Mouse (Mus musculus) neural tube, embryonic 13.5 days (tissue): ENCODE measurements around the gene Car5b. TPM values are rescaled to one million over a fixed set of nuclear protein-coding genes. Genes with fewer than 3 reads are reported as not detected.

Experiments used
- ATAC-seq: fragments of 200-750 bp; cut with Nextera tagmentation; 2 replicates; pipeline ENCODE4 v1.8.0; 2017; ENCODE audit warnings: low read depth, mild to moderate bottlenecking, moderate TSS enrichment, moderate library complexity
- H3K27ac ChIP-seq: fragments of 300-500 bp; sonication (generic); replicated peaks from 2 replicates; pipeline ENCODE4 v1.5.1; 2015; ENCODE audit warnings: moderate library complexity, mild to moderate bottlenecking, inconsistent platforms
- H3K27me3 ChIP-seq: fragments of 300-500 bp; sonication (generic); 2 replicates; pipeline ENCODE4 v1.6.1; 2015; ENCODE audit warnings: mild to moderate bottlenecking, inconsistent platforms
- H3K36me3 ChIP-seq: fragments of 300-500 bp; sonication (generic); 2 replicates; pipeline ENCODE4 v1.6.1; 2015; ENCODE audit warnings: mild to moderate bottlenecking, inconsistent platforms
- H3K4me1 ChIP-seq: fragments of 300-500 bp; sonication (generic); replicated peaks from 2 replicates; pipeline ENCODE4 v1.6.1; 2015; ENCODE audit warnings: inconsistent platforms
- H3K4me2 ChIP-seq: fragments of 300-500 bp; sonication (generic); 2 replicates; pipeline ENCODE4 v1.6.1; 2015; ENCODE audit warnings: inconsistent platforms, mild to moderate bottlenecking, moderate library complexity
- H3K4me3 ChIP-seq: fragments of 300-500 bp; sonication (generic); 2 replicates; pipeline ENCODE4 v1.5.1; 2015; ENCODE audit warnings: mild to moderate bottlenecking, inconsistent platforms
- H3K9ac ChIP-seq: fragments of 300-500 bp; sonication (generic); 2 replicates; pipeline ENCODE4 v1.6.1; 2015; ENCODE audit warnings: moderate library complexity, mild to moderate bottlenecking, inconsistent platforms
- H3K9me3 ChIP-seq: fragments of 300-500 bp; sonication (generic); 2 replicates; pipeline ENCODE4 v1.6.1; 2016; ENCODE audit warnings: inconsistent platforms
- WGBS: fragments of 180-500 bp; shearing (Covaris S2); methylation state at CpG from one replicate; pipeline ENCODE4 v1.1.7; 2015; 5-methylcytosine and 5-hydroxymethylcytosine counted together
- polyA plus RNA-seq: library from polyadenylated mRNA; unstranded; fragments of >200 nt; fragmentation: Nextera tagmentation; extraction: Ambion mirVana; gene quantifications from 2 replicates; pipeline ENCODE4 v1.2.1, GENCODE M21; 2015

Gene Car5b
- polyA plus RNA-seq, 1 experiment from 2014 or later: 0.73 TPM

- no peaks in the 10 kb centered on the region for H3K36me3 ChIP-seq
- H3K9me3 ChIP-seq: no peaks in the 10 kb centered on the region
- no peak overlapping the region for H3K27ac ChIP-seq
- ATAC-seq: no peak
- H3K4me1 ChIP-seq: no peaks in the 10 kb centered on the region
- H3K4me2 ChIP-seq: no peak overlapping the region
- WGBS: 88% methylated on average over 7 of the region's 7 CpGs
- peaks cover 9% of the 10 kb centered on the region; the same call in 1 of the 2 replicates for H3K27me3 ChIP-seq
- H3K9ac ChIP-seq: no peak overlapping the region
- no peak overlapping the region for H3K4me3 ChIP-seq
These were observed 4.7 kb upstream of the Car5b start for GRCm38 (mm10) chrX:164032526-164032925.

- Histone ChIP-seq H3K9me3 (no peaks in the 10 kb centered on the region), H3K27me3 (peaks cover 10% of the 10 kb centered on the region; the same call in 1 of the 2 replicates), H3K4me3 (no peak overlapping the region), H3K4me2 (no peak overlapping the region), H3K27ac (no peak overlapping the region), H3K36me3 (no peaks in the 10 kb centered on the region), H3K9ac (no peak overlapping the region), H3K4me1 (no peaks in the 10 kb centered on the region)
- ATAC-seq: no peak
- WGBS: 89% methylated on average over 3 of the region's 3 CpGs
These were observed 12.2 kb downstream of the Car5b start for GRCm38 (mm10) chrX:164015636-164016035.

DNA sequence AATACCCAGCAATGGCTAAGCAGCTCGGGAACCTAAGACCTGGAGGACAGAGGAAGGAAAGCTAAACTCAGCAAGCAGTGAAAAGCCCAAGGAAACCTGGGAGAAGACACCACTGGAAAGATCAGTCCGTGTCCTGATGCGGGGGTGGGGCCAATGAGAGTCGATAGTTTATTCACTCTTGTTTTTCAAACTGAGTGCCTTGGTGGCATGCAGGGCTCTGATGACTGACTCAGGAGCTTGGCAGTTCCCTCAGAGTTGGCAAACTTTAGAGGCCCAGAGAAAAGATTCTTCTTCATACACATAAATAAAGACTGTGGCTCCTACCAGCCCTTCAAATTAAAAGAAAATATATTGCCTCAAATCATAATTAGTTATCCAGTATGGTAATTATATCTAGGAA lies 12.8 kb downstream of the Car5b start:
- Histone ChIP-seq H3K4me1 (no peaks in the 10 kb centered on the region), H3K27ac (no peak overlapping the region), H3K4me3 (no peak overlapping the region), H3K36me3 (no peaks in the 10 kb centered on the region), H3K9ac (no peak overlapping the region), H3K27me3 (peaks cover 10% of the 10 kb centered on the region; the same call in 1 of the 2 replicates), H3K9me3 (no peaks in the 10 kb centered on the region), H3K4me2 (no peak overlapping the region)
- WGBS: 82% methylated on average over 4 of the region's 4 CpGs
- no peak for ATAC-seq

GRCm38 (mm10) chrX:164013318-164013717 lies 14.5 kb downstream of the Car5b start:
- H3K4me3 ChIP-seq: no peak overlapping the region
- no peak overlapping the region for H3K9ac ChIP-seq
- no peak for ATAC-seq
- H3K27me3 ChIP-seq: peaks cover 10% of the 10 kb centered on the region
- H3K4me1 ChIP-seq: no peaks in the 10 kb centered on the region
- H3K9me3 ChIP-seq: no peaks in the 10 kb centered on the region
- no peak overlapping the region for H3K27ac ChIP-seq
- no peaks in the 10 kb centered on the region for H3K36me3 ChIP-seq
- 71% methylated on average over 2 of the region's 2 CpGs for WGBS
- H3K4me2 ChIP-seq: no peak overlapping the region

DNA sequence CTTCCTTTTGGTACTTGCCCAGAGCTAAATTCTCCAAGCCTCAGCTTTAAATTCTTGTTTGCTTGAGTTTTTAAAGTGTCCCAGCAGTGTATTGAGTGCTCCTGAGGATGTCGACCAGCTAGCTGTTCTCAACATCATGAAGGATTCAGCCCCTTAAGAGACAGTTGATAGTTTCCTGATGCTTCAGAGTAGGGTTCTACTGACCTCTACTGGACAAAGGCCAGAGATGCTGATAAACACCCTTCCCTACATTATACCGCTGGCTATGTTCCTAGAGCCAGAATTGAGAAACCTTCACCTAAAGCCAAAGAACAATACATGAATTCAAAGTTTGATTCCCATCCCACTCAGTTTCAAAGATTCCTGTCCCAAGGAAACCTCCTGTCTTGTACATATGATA lies 23.0 kb downstream of the Car5b start:
- Histone ChIP-seq H3K4me1 (no peaks in the 10 kb centered on the region), H3K9me3 (no peaks in the 10 kb centered on the region), H3K27me3 (peaks cover 3% of the 10 kb centered on the region), H3K4me2 (no peak overlapping the region), H3K27ac (no peak overlapping the region), H3K9ac (no peak overlapping the region), H3K4me3 (no peak overlapping the region), H3K36me3 (no peaks in the 10 kb centered on the region)
- WGBS: 27% methylated on average over 2 of the region's 2 CpGs
- peak; percentile 19; the same call in 1 of the 2 replicates for ATAC-seq

DNA sequence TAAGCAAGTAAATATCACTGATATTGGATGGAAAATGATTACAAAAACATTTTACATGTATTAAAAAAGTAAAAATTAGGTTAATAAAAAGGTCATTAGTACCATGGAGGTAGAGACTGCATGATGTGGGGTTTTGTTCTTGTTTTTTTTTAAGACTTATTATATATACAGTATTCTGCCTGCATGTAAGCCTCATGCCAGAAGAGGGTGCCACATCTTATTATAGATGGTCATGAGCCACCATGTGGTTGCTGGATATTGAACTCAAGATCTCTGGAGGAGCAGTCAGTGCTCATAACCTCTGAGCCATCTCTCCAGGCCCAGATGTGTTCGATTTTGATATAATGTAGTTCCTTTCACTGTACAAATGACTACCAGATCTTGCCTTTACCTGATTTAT lies 27.9 kb downstream of the Car5b start:
- H3K36me3 ChIP-seq: no peaks in the 10 kb centered on the region
- ATAC-seq: no peak
- peaks cover 9% of the 10 kb centered on the region; the same call in 1 of the 2 replicates for H3K27me3 ChIP-seq
- H3K4me3 ChIP-seq: no peak overlapping the region
- 72% methylated on average over 1 of the region's 1 CpGs for WGBS
- H3K27ac ChIP-seq: no peak overlapping the region
- H3K4me2 ChIP-seq: no peak overlapping the region
- H3K9ac ChIP-seq: no peak overlapping the region
- H3K4me1 ChIP-seq: no peaks in the 10 kb centered on the region
- no peaks in the 10 kb centered on the region for H3K9me3 ChIP-seq

GRCm38 (mm10) chrX:163996754-163997153 lies 31.0 kb downstream of the Car5b start:
- Histone ChIP-seq H3K4me2 (no peak overlapping the region), H3K9me3 (no peaks in the 10 kb centered on the region), H3K4me1 (no peaks in the 10 kb centered on the region), H3K27ac (no peak overlapping the region), H3K4me3 (no peak overlapping the region), H3K9ac (no peak overlapping the region), H3K27me3 (peaks cover 9% of the 10 kb centered on the region; the same call in 1 of the 2 replicates), H3K36me3 (no peaks in the 10 kb centered on the region)
- 89% methylated on average over 3 of the region's 3 CpGs for WGBS
- no peak for ATAC-seq

GRCm38 (mm10) chrX:163987718-163988374 lies 40.0 kb downstream of the Car5b start:
- Histone ChIP-seq H3K4me2 (no peak overlapping the region), H3K27me3 (peaks cover 8% of the 10 kb centered on the region; the same call in 1 of the 2 replicates), H3K27ac (no peak overlapping the region), H3K36me3 (no peaks in the 10 kb centered on the region), H3K4me3 (no peak overlapping the region), H3K9me3 (no peaks in the 10 kb centered on the region), H3K4me1 (no peaks in the 10 kb centered on the region), H3K9ac (no peak overlapping the region)
- no peak for ATAC-seq
- 44% methylated on average over 3 of the region's 3 CpGs for WGBS

GRCm38 (mm10) chrX:163982129-163982528 lies 45.7 kb downstream of the Car5b start:
- ATAC-seq: no peak
- H3K4me2 ChIP-seq: no peak overlapping the region
- no peaks in the 10 kb centered on the region for H3K9me3 ChIP-seq
- H3K27ac ChIP-seq: no peak overlapping the region
- 60% methylated on average over 6 of the region's 6 CpGs for WGBS
- no peak overlapping the region for H3K4me3 ChIP-seq
- no peaks in the 10 kb centered on the region for H3K4me1 ChIP-seq
- peaks cover 8% of the 10 kb centered on the region for H3K27me3 ChIP-seq
- H3K9ac ChIP-seq: no peak overlapping the region
- no peaks in the 10 kb centered on the region for H3K36me3 ChIP-seq

GRCm38 (mm10) chrX:163981500-163981899 lies 46.3 kb downstream of the Car5b start:
- Histone ChIP-seq H3K27me3 (peaks cover 8% of the 10 kb centered on the region), H3K4me1 (no peaks in the 10 kb centered on the region), H3K36me3 (no peaks in the 10 kb centered on the region), H3K9me3 (no peaks in the 10 kb centered on the region), H3K4me3 (no peak overlapping the region), H3K27ac (no peak overlapping the region), H3K4me2 (no peak overlapping the region), H3K9ac (no peak overlapping the region)
- no peak for ATAC-seq
- WGBS: 57% methylated on average over 4 of the region's 4 CpGs

DNA sequence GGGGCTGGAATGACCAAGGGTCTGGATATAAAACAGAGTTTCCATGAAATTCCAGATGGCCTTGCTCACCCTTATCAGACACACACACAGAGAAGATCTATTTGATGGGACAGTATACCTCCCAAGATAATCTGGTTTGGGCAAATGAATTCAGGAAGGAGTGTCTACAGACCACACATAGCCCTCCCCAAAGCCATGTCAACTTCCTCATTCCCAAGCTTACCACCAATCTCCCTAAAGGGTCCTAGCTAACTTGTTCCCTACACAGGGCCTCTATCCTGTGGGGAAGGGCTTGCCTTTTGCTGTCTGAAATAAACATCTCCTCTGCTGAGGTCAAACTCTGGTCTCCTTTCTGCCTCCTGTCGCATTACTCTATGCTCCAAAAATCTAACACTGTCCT lies 46.7 kb downstream of the Car5b start:
- Histone ChIP-seq H3K4me2 (no peak overlapping the region), H3K36me3 (no peaks in the 10 kb centered on the region), H3K4me3 (no peak overlapping the region), H3K27me3 (peaks cover 8% of the 10 kb centered on the region), H3K4me1 (no peaks in the 10 kb centered on the region), H3K9ac (no peak overlapping the region), H3K27ac (no peak overlapping the region), H3K9me3 (no peaks in the 10 kb centered on the region)
- 100% methylated on average over 1 of the region's 1 CpGs for WGBS
- ATAC-seq: no peak

- Histone ChIP-seq H3K9me3 (no peaks in the 10 kb centered on the region), H3K36me3 (peaks cover 19% of the 10 kb centered on the region), H3K4me1 (peaks cover 15% of the 10 kb centered on the region; the same call in 1 of the 2 replicates), H3K4me2 (peak within 1 kb of the TSS; percentile 62), H3K9ac (peak within 1 kb of the TSS; percentile 81), H3K27me3 (no peaks in the 10 kb centered on the region), H3K4me3 (peak within 1 kb of the TSS; percentile 65), H3K27ac (peak within 1 kb of the TSS; percentile 95)
- 17% methylated on average over 27 of the region's 29 CpGs for WGBS
- peak; percentile 99 for ATAC-seq
These were observed 69.3 kb downstream of the Car5b start, which contains the start of gene Zrsr2 for GRCm38 (mm10) chrX:163958467-163958875. TSS of gene Zrsr2 (minus strand) at chrX:163958661.
